Mouse (Mus musculus): ENCODE results near the gene Galr3. TPM values are rescaled to one million over a fixed set of nuclear protein-coding genes. Genes with fewer than 3 reads are reported as not detected.

The Galr3 gene
- total RNA-seq (2023): not detected

DNA sequence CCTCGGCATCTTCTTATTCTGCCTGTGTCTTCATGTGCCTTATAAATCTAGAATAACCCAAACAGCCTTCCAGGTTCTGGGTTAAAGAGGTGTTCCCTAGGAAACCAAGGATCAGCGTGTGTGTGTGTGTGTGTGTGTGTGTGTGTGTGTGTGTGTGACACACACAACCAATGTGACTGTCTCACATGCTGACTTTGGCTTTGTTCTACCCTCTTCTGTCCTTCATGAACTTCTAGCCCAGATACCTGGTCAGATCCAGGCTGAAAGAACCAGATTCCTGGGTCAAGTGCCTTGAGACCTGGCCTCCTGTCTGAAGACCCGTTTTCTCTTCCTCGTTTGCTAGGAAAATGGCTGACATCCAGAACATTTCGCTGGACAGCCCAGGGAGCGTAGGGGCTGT, at the start of gene Galr3:
Gene Galr3 (plus strand): TSS at position 301 of the 400 bp plus-strand sequence.

GRCm38 (mm10) chr15:79028237-79028738, 13.4 kb upstream of the Galr3 start, which contains the start of gene H1f0:
Gene H1f0 (plus strand): TSS chr15:79028450.

GRCm38 (mm10) chr15:79062376-79063159, 20.9 kb downstream of the Galr3 start, which contains the start of gene Ankrd54:
Gene Ankrd54 (minus strand): TSS chr15:79062893.

GRCm38 (mm10) chr15:79074913-79075532, 33.3 kb downstream of the Galr3 start, which contains the start of gene Eif3l:
Gene Eif3l (plus strand): TSS chr15:79075179.

Other genes with a start within 250 kb of the Galr3 start
- under 1 TPM in 1 of 2 experiments, not detected in 1; 0.38 TPM for gene Card10, start 238.8 kb upstream of the Galr3 start, total RNA-seq (2023)
- gene Cdc42ep1, start 199.3 kb upstream of the Galr3 start, total RNA-seq (2023): not detected
- not detected for gene Lgals2, start 186.4 kb upstream of the Galr3 start, total RNA-seq (2023)
- 10 to 100 TPM; 74.7 to 77.9 TPM for gene Gga1, start 164.7 kb upstream of the Galr3 start, total RNA-seq (2023)
- under 1 TPM in 1 of 2 experiments, not detected in 1; 0.80 TPM for gene Gm49510, start 142.2 kb upstream of the Galr3 start, total RNA-seq (2023)
- gene Sh3bp1, start 142.1 kb upstream of the Galr3 start, total RNA-seq (2023): 10 to 100 TPM; 60.9 to 70.6 TPM
- gene Pdxp, start 128.0 kb upstream of the Galr3 start, total RNA-seq (2023): 1 to 10 TPM; 9.8 to 9.9 TPM
- 10 to 100 TPM in 1 of 2 experiments, 1 to 10 TPM in 1; 7.2 to 10.1 TPM for gene Lgals1, start 115.2 kb upstream of the Galr3 start, total RNA-seq (2023)
- 10 to 100 TPM; 36.2 to 47.2 TPM for gene Nol12, start 107.0 kb upstream of the Galr3 start, total RNA-seq (2023)
- gene Triobp, start 94.2 kb upstream of the Galr3 start, total RNA-seq (2023): 10 to 100 TPM; 46.6 to 65.7 TPM
- 1 to 10 TPM; 1.9 to 2.1 TPM for gene H1f0, start 13.4 kb upstream of the Galr3 start, total RNA-seq (2023)
- 10 to 100 TPM; 38.2 to 38.8 TPM for gene Ankrd54, start 21.0 kb downstream of the Galr3 start, total RNA-seq (2023)
- 100 to 1,000 TPM; 114 to 115 TPM for gene Eif3l, start 33.3 kb downstream of the Galr3 start, total RNA-seq (2023)
- gene Micall1, start 67.0 kb downstream of the Galr3 start, total RNA-seq (2023): 10 to 100 TPM; 50.9 to 53.1 TPM
- 10 to 100 TPM; 56.6 to 57.0 TPM for gene Polr2f, start 99.1 kb downstream of the Galr3 start, total RNA-seq (2023)
- gene 1700088E04Rik, start 99.4 kb downstream of the Galr3 start, total RNA-seq (2023): not detected
- not detected for gene Sox10, start 123.4 kb downstream of the Galr3 start, total RNA-seq (2023)
- gene Pick1, start 187.3 kb downstream of the Galr3 start, total RNA-seq (2023): 10 to 100 TPM; 38.4 to 39.1 TPM
- 1 to 10 TPM; 1.1 to 1.6 TPM for gene Gm49486, start 187.5 kb downstream of the Galr3 start, total RNA-seq (2023)
- not detected for gene Slc16a8, start 212.9 kb downstream of the Galr3 start, total RNA-seq (2023)
- gene Baiap2l2, start 243.7 kb downstream of the Galr3 start, total RNA-seq (2023): not detected

Measured in B cell, adult 67 days (primary cell).